Mouse (Mus musculus) testis, postnatal 14 days (tissue): Measurements from ENCODE around the gene Mfsd5.

ENCODE experiments used
- DNase-seq: peaks from one replicate; pipeline ENCODE4 v3.0.0; 2021; ENCODE audit warnings: low spot score

The Mfsd5 gene

GRCm38 (mm10) chr15:102279092-102279782 lies at the start of gene Mfsd5:
Gene Mfsd5, plus strand, starts transcription at chr15:102279454.
- DNase-seq, result peak; percentile 87

GRCm38 (mm10) chr15:102230408-102231321 lies 48.6 kb upstream of the Mfsd5 start:
- DNase-seq, result no peak

GRCm38 (mm10) chr15:102231748-102232147 lies 47.5 kb upstream of the Mfsd5 start, which contains the start of gene Itgb7:
Gene Itgb7, minus strand, starts transcription at chr15:102231944.
- DNase-seq, result no peak

- no peak for DNase-seq
These were observed 46.5 kb upstream of the Mfsd5 start for GRCm38 (mm10) chr15:102232764-102233163.

- no peak for DNase-seq
These were observed 45.4 kb upstream of the Mfsd5 start for GRCm38 (mm10) chr15:102233896-102234295.

GRCm38 (mm10) chr15:102235371-102236027 lies 43.8 kb upstream of the Mfsd5 start:
- no peak for DNase-seq

GRCm38 (mm10) chr15:102238543-102239259 lies 40.6 kb upstream of the Mfsd5 start:
- no peak for DNase-seq

- peak; percentile 60 for DNase-seq
These were observed 40.0 kb upstream of the Mfsd5 start for GRCm38 (mm10) chr15:102239260-102239590.

GRCm38 (mm10) chr15:102239851-102240250 lies 39.4 kb upstream of the Mfsd5 start:
- no peak for DNase-seq

- no peak for DNase-seq
These were observed 38.6 kb upstream of the Mfsd5 start for GRCm38 (mm10) chr15:102240607-102241006.

- DNase-seq, result no peak
These were observed 36.6 kb upstream of the Mfsd5 start for GRCm38 (mm10) chr15:102242404-102243228.

- DNase-seq, result no peak
These were observed 35.7 kb upstream of the Mfsd5 start for GRCm38 (mm10) chr15:102243229-102244190.

- no peak for DNase-seq
These were observed 34.7 kb upstream of the Mfsd5 start for GRCm38 (mm10) chr15:102244306-102245191.

- no peak for DNase-seq
These were observed 33.8 kb upstream of the Mfsd5 start for GRCm38 (mm10) chr15:102245461-102245881.

GRCm38 (mm10) chr15:102245891-102246741 lies 33.1 kb upstream of the Mfsd5 start:
- peak; percentile 76 for DNase-seq

GRCm38 (mm10) chr15:102246866-102247251 lies 32.4 kb upstream of the Mfsd5 start:
- DNase-seq, result peak; percentile 90

- peak; percentile 66 for DNase-seq
These were observed 31.8 kb upstream of the Mfsd5 start for GRCm38 (mm10) chr15:102247252-102248130.
